Mouse (Mus musculus): ENCODE results near the gene Camsap2.

Gene Camsap2

GRCm38 (mm10) chr1:136345454-136346372 is at the start of gene Camsap2:
Gene Camsap2 (minus strand): TSS chr1:136346104.
- peak; percentile 93 for DNase-seq (ENCODE audit: low spot score)

GRCm38 (mm10) chr1:136395073-136395472 is 49.2 kb upstream of the Camsap2 start:
- no peak for DNase-seq (ENCODE audit: low spot score)

- no peak for DNase-seq (ENCODE audit: low spot score)
Observed at GRCm38 (mm10) chr1:136394506-136394905, 48.6 kb upstream of the Camsap2 start.

GRCm38 (mm10) chr1:136386914-136387313 is 41.0 kb upstream of the Camsap2 start:
- no peak for DNase-seq (ENCODE audit: low spot score)

- DNase-seq (ENCODE audit: low spot score): no peak
Observed at GRCm38 (mm10) chr1:136381583-136381982, 35.7 kb upstream of the Camsap2 start.

GRCm38 (mm10) chr1:136381169-136381568 is 35.3 kb upstream of the Camsap2 start:
- DNase-seq (ENCODE audit: low spot score): no peak

- no peak for DNase-seq (ENCODE audit: low spot score)
Observed at GRCm38 (mm10) chr1:136380606-136381005, 34.7 kb upstream of the Camsap2 start.

GRCm38 (mm10) chr1:136380161-136380560 is 34.3 kb upstream of the Camsap2 start:
- no peak for DNase-seq (ENCODE audit: low spot score)

GRCm38 (mm10) chr1:136379261-136379660 is 33.4 kb upstream of the Camsap2 start:
- no peak for DNase-seq (ENCODE audit: low spot score)

GRCm38 (mm10) chr1:136365986-136366385 is 20.1 kb upstream of the Camsap2 start:
- no peak for DNase-seq (ENCODE audit: low spot score)

GRCm38 (mm10) chr1:136364711-136365110 is 18.8 kb upstream of the Camsap2 start:
- peak; percentile 80 for DNase-seq (ENCODE audit: low spot score)

GRCm38 (mm10) chr1:136363035-136363434 is 17.1 kb upstream of the Camsap2 start:
- no peak for DNase-seq (ENCODE audit: low spot score)

GRCm38 (mm10) chr1:136362567-136362966 is 16.7 kb upstream of the Camsap2 start:
- DNase-seq (ENCODE audit: low spot score): no peak

- DNase-seq (ENCODE audit: low spot score): no peak
Observed at GRCm38 (mm10) chr1:136361373-136361772, 15.5 kb upstream of the Camsap2 start.

GRCm38 (mm10) chr1:136360909-136361308 is 15.0 kb upstream of the Camsap2 start:
- DNase-seq (ENCODE audit: low spot score): no peak

- DNase-seq (ENCODE audit: low spot score): no peak
Observed at GRCm38 (mm10) chr1:136358841-136359360, 13.0 kb upstream of the Camsap2 start.

- no peak for DNase-seq (ENCODE audit: low spot score)
Observed at GRCm38 (mm10) chr1:136355651-136356050, 9.7 kb upstream of the Camsap2 start.

- no peak for DNase-seq (ENCODE audit: low spot score)
Observed at GRCm38 (mm10) chr1:136350699-136351200, 4.8 kb upstream of the Camsap2 start.

GRCm38 (mm10) chr1:136348137-136348536 is 2.2 kb upstream of the Camsap2 start:
- no peak for DNase-seq (ENCODE audit: low spot score)

GRCm38 (mm10) chr1:136347140-136347539 is 1.2 kb upstream of the Camsap2 start:
- DNase-seq (ENCODE audit: low spot score): no peak

- no peak for DNase-seq (ENCODE audit: low spot score)
Observed at GRCm38 (mm10) chr1:136346373-136347035, 600 bp upstream of the Camsap2 start.

- DNase-seq (ENCODE audit: low spot score): peak; percentile 54
Observed at GRCm38 (mm10) chr1:136344768-136345453, 993 bp downstream of the Camsap2 start.

Measured in testis, postnatal 14 days (tissue).